Mouse (Mus musculus): Measurements from ENCODE around the gene Xpc. TPM values are rescaled to one million over a fixed set of nuclear protein-coding genes. Genes with fewer than 3 reads are reported as not detected.

Xpc gene
- polyA plus RNA-seq, 1 experiment from 2014 or later = 30.3 TPM

DNA sequence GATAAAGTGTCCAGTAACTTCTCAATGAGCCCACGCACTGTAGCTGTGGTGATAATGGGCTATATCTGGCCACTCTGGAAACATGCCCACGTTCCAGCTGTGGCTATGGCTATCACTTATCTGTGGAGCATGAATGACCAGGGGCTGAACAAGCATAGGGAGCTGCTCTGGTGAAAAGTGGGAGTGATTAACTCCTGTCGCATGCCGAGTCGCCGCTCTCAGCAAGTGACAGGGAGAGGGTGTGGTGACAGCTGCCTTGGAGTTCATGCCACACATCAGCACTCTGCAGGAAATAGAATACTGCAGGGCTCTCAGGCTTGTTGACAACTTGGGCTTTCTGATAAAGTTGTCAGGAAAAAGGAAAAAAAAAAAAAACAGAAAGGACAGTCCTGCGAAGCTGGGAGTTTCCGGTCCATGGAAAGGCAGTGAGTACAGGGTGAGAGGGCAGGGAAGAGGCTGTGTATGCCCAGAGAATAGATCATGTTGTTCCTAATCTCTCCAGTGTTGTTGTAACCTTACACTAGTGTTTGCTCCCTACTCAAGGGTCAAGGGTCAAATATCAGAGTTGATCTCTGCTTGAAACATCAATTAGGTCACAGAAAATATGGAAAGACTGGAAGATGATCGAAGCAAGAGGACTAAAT, 30.7 kb upstream of the Xpc start:
- Histone ChIP-seq H3K4me1 (ENCODE audit: insufficient read depth, low read length) (peaks cover 13% of the 10 kb centered on the region), H3K4me2 (replicated peaks; ENCODE audit: low read depth, low read length) (no peak overlapping the region), H3K36me3 (ENCODE audit: insufficient read depth, low read length) (no peaks in the 10 kb centered on the region), H3K9ac (replicated peaks; ENCODE audit: low read length) (0 out of 2 replicates have a peak overlapping the region, but pooled peaks have one; percentile 9), H3K27me3 (ENCODE audit: insufficient read depth, low read length) (no peaks in the 10 kb centered on the region), H3K9me3 (ENCODE audit: low read length) (no peaks in the 10 kb centered on the region), H3K27ac (ENCODE audit: low read length) (0 out of 2 replicates have a peak overlapping the region, but pooled peaks have one; percentile 12), H3K4me3 (ENCODE audit: low read length) (no peak overlapping the region)
- 18% methylated on average over 9 of the region's 9 CpGs for WGBS
- peak; percentile 36; the same call in 1 of the 2 replicates for ATAC-seq (ENCODE audit: low FRiP score, low TSS enrichment)

DNA sequence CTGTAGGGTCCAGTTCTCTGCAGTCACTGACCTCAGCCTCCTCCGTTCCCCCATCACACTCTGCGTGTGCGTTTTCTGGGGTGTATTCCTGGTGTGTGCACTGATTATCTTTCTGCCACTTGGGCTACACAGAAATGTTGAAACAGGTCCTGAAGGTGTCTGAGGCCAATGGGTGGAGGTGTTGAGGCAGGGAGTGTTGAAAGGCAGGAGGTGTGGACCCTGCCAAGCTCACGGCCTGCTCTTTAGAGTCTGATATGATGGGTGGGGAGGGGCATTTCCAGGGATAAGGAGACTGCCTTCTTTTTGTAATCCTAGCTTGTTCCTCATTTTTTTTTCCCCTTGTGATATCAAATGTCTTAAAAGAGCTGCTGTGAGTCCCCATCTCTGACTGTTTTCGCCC, 27.4 kb upstream of the Xpc start:
- no peak overlapping the region for H3K4me2 ChIP-seq (replicated peaks; ENCODE audit: low read depth, low read length)
- 65% methylated on average over 5 of the region's 5 CpGs for WGBS
- H3K9ac ChIP-seq (replicated peaks; ENCODE audit: low read length) = no peak overlapping the region
- ATAC-seq (ENCODE audit: low FRiP score, low TSS enrichment) = no peak
- H3K36me3 ChIP-seq (ENCODE audit: insufficient read depth, low read length) = no peaks in the 10 kb centered on the region
- H3K9me3 ChIP-seq (ENCODE audit: low read length) = no peaks in the 10 kb centered on the region
- no peaks in the 10 kb centered on the region for H3K27me3 ChIP-seq (ENCODE audit: insufficient read depth, low read length)
- H3K4me1 ChIP-seq (ENCODE audit: insufficient read depth, low read length) = peaks cover 13% of the 10 kb centered on the region
- H3K27ac ChIP-seq (ENCODE audit: low read length) = no peak overlapping the region
- H3K4me3 ChIP-seq (ENCODE audit: low read length) = no peak overlapping the region

DNA sequence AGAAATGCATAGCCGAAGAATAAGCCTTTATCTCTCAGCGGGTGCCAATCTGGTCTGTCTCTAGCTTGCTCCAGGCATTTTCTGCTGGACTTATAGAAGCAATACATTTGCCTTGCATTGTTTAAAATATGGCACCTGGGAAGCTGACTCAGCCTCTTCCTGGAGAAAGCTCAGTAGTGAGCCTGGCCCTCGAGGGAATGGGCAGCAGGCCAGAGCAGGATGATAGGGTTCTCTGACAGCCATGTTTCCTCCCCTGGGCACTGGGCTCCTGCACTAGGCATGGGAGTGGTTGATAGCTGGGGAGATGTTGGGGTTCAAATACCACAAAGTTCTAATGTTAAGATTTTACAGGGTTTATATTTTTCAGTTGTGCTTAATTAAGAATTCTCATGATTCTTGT, 25.6 kb upstream of the Xpc start:
- no peak overlapping the region for H3K27ac ChIP-seq (ENCODE audit: low read length)
- peaks cover 9% of the 10 kb centered on the region for H3K4me1 ChIP-seq (ENCODE audit: insufficient read depth, low read length)

DNA sequence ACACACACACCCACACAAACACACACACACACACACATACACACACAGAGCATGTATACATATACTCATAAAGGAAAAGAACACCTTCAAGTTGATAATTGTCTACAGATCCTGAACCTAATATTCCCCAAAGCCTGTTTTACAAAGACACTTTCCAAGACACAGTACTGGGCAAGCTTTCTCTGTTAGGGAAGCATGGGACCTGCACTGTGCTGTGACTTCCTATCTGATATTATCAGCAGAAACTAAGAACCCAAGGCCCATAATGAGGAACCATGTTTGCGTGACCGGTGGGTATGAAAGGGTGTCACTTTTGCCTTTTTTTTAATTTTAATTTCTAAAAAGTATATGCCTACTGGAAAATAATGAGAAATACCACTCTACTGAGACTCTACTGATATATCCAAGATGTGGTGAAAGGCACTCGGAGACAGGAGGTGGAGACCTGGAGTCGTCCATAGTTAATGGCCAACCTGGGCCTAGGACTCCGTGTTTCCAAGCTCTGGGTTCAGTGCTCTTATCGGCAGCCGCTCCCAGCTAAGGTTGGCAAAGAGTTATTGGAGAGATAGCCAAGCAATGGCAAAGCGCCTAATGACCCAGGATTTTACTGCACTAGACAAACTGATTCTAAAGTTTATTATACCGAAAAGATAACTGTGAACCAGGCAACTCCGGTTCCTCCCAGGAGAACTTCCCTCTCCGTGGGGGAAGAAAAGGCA, 20.5 kb upstream of the Xpc start:
- H3K27ac ChIP-seq (ENCODE audit: low read length) = no peak overlapping the region
- no peaks in the 10 kb centered on the region for H3K36me3 ChIP-seq (ENCODE audit: insufficient read depth, low read length)
- H3K9me3 ChIP-seq (ENCODE audit: low read length) = no peaks in the 10 kb centered on the region
- 80% methylated on average over 11 of the region's 11 CpGs for WGBS
- H3K4me2 ChIP-seq (replicated peaks; ENCODE audit: low read depth, low read length) = no peak overlapping the region
- no peaks in the 10 kb centered on the region for H3K27me3 ChIP-seq (ENCODE audit: insufficient read depth, low read length)
- H3K4me3 ChIP-seq (ENCODE audit: low read length) = no peak overlapping the region
- peaks cover 19% of the 10 kb centered on the region for H3K4me1 ChIP-seq (ENCODE audit: insufficient read depth, low read length)
- H3K9ac ChIP-seq (replicated peaks; ENCODE audit: low read length) = no peak overlapping the region
- ATAC-seq (ENCODE audit: low FRiP score, low TSS enrichment) = no peak

More for the DNA sequence above, 25.6 kb upstream of the Xpc start:
- no peaks in the 10 kb centered on the region for H3K27me3 ChIP-seq (ENCODE audit: insufficient read depth, low read length)
- H3K9me3 ChIP-seq (ENCODE audit: low read length) = no peaks in the 10 kb centered on the region
- WGBS = 62% methylated on average over 3 of the region's 3 CpGs
- H3K36me3 ChIP-seq (ENCODE audit: insufficient read depth, low read length) = no peaks in the 10 kb centered on the region
- H3K9ac ChIP-seq (replicated peaks; ENCODE audit: low read length) = no peak overlapping the region
- H3K4me3 ChIP-seq (ENCODE audit: low read length) = no peak overlapping the region
- no peak overlapping the region for H3K4me2 ChIP-seq (replicated peaks; ENCODE audit: low read depth, low read length)
- no peak for ATAC-seq (ENCODE audit: low FRiP score, low TSS enrichment)

DNA sequence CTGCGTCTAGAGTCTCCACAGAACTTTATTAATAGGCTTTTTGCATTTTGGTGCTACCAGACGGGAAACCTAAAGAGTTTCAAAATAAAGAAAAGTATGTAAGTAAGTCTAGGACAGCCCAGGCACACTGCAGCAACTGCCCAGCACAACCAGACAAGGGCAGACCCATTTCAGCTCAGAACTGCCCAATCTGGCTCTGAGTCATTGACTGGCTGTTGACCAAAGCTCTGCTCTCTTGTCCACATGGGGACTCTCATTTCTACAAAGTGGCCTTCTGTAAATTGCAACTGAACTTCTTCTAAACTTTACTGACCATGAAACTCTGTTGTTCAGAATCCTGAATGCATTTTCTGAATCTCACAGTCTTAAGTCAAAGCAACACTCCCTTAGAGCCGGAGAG, 19.5 kb upstream of the Xpc start:
- H3K9me3 ChIP-seq (ENCODE audit: low read length) = no peaks in the 10 kb centered on the region
- H3K27ac ChIP-seq (ENCODE audit: low read length) = no peak overlapping the region
- ATAC-seq (ENCODE audit: low FRiP score, low TSS enrichment) = no peak
- no peaks in the 10 kb centered on the region for H3K27me3 ChIP-seq (ENCODE audit: insufficient read depth, low read length)
- H3K4me2 ChIP-seq (replicated peaks; ENCODE audit: low read depth, low read length) = no peak overlapping the region
- H3K9ac ChIP-seq (replicated peaks; ENCODE audit: low read length) = no peak overlapping the region
- 86% methylated on average over 3 of the region's 3 CpGs for WGBS
- H3K4me1 ChIP-seq (ENCODE audit: insufficient read depth, low read length) = peaks cover 19% of the 10 kb centered on the region
- H3K4me3 ChIP-seq (ENCODE audit: low read length) = no peak overlapping the region
- H3K36me3 ChIP-seq (ENCODE audit: insufficient read depth, low read length) = no peaks in the 10 kb centered on the region

DNA sequence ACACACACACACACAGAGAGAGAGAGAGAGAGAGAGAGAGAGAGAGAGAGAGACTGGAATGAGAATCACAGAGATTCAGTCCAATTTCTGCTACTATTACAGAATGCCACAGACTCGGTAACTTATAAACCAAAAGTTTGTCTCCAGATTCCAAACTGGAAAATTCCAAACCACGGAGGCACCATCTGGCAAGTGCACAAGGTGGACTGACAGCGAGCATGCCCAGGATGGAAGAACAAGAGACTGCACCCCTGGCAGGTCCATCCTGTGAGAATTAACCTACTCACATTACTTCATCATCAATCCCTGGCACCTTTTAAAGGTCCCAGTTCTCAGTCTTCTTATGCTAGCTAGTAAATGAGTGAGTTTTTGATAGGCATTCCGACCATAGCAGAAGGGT, 18.6 kb upstream of the Xpc start:
- no peak overlapping the region for H3K27ac ChIP-seq (ENCODE audit: low read length)
- 85% methylated on average over 4 of the region's 4 CpGs for WGBS

DNA sequence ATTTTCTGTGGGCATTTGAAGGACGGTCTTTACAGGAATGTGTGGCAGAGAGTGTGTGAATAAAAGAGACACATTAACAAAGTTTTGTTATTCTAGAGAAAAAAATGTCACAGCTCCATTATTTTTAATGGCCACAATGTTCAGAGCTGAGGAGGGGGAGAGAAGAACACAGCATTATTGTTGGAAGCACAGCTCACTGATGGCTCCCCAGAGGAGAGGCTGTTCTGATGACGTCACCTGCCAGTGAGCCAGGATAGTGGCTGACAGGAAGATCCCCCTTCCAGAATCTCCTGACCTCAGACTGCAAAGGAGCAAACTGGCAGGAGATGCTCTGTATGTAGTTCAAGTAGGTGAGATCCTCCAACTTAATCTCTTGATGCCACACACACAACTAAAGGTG, 18.1 kb upstream of the Xpc start:
- no peak overlapping the region for H3K4me3 ChIP-seq (ENCODE audit: low read length)
- peak; percentile 74 for ATAC-seq (ENCODE audit: low FRiP score, low TSS enrichment)
- peaks cover 19% of the 10 kb centered on the region for H3K4me1 ChIP-seq (ENCODE audit: insufficient read depth, low read length)
- no peak overlapping the region for H3K9ac ChIP-seq (replicated peaks; ENCODE audit: low read length)
- H3K4me2 ChIP-seq (replicated peaks; ENCODE audit: low read depth, low read length) = no peak overlapping the region
- no peaks in the 10 kb centered on the region for H3K9me3 ChIP-seq (ENCODE audit: low read length)
- no peaks in the 10 kb centered on the region for H3K27me3 ChIP-seq (ENCODE audit: insufficient read depth, low read length)
- WGBS = 8% methylated on average over 2 of the region's 2 CpGs
- no peak overlapping the region for H3K27ac ChIP-seq (ENCODE audit: low read length)
- no peaks in the 10 kb centered on the region for H3K36me3 ChIP-seq (ENCODE audit: insufficient read depth, low read length)

More for the DNA sequence above, 18.6 kb upstream of the Xpc start:
- Histone ChIP-seq H3K4me1 (ENCODE audit: insufficient read depth, low read length) (peaks cover 19% of the 10 kb centered on the region), H3K4me2 (replicated peaks; ENCODE audit: low read depth, low read length) (no peak overlapping the region), H3K9me3 (ENCODE audit: low read length) (no peaks in the 10 kb centered on the region), H3K36me3 (ENCODE audit: insufficient read depth, low read length) (no peaks in the 10 kb centered on the region), H3K27me3 (ENCODE audit: insufficient read depth, low read length) (no peaks in the 10 kb centered on the region), H3K9ac (replicated peaks; ENCODE audit: low read length) (no peak overlapping the region), H3K4me3 (ENCODE audit: low read length) (no peak overlapping the region)
- ATAC-seq (ENCODE audit: low FRiP score, low TSS enrichment) = no peak

- Histone ChIP-seq H3K36me3 (ENCODE audit: insufficient read depth, low read length) (no peaks in the 10 kb centered on the region), H3K4me2 (replicated peaks; ENCODE audit: low read depth, low read length) (no peak overlapping the region), H3K4me1 (ENCODE audit: insufficient read depth, low read length) (peaks cover 19% of the 10 kb centered on the region), H3K9me3 (ENCODE audit: low read length) (no peaks in the 10 kb centered on the region), H3K27ac (ENCODE audit: low read length) (no peak overlapping the region; the same call in 1 of the 2 replicates), H3K9ac (replicated peaks; ENCODE audit: low read length) (no peak overlapping the region), H3K4me3 (ENCODE audit: low read length) (no peak overlapping the region), H3K27me3 (ENCODE audit: insufficient read depth, low read length) (no peaks in the 10 kb centered on the region)
- WGBS = 14% methylated on average over 5 of the region's 5 CpGs
- ATAC-seq (ENCODE audit: low FRiP score, low TSS enrichment) = peak; percentile 90
These were observed 17.7 kb upstream of the Xpc start for GRCm38 (mm10) chr6:91533359-91533758.

DNA sequence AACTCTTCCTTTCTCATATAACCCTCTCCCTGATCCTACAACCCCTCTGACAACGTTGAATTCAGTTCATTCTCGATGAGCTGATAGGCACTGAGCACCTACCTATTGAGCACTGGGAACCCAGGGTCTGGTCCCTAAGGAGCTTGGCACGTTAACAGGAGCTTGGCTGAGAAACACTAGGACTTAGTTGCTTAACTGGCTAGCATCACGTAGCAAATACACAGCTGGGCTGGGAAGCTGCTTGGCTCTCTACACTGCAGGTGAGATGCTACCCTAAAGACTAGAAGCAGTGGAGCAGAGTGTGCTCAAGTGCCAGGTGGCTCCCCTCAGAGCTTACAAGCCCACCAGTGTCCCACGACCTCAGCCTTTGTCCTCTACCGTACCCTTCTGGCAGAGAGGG, 17.0 kb upstream of the Xpc start:
- H3K9me3 ChIP-seq (ENCODE audit: low read length) = no peaks in the 10 kb centered on the region
- no peak for ATAC-seq (ENCODE audit: low FRiP score, low TSS enrichment)
- H3K27me3 ChIP-seq (ENCODE audit: insufficient read depth, low read length) = no peaks in the 10 kb centered on the region
- no peak overlapping the region for H3K4me2 ChIP-seq (replicated peaks; ENCODE audit: low read depth, low read length)
- 35% methylated on average over 6 of the region's 6 CpGs for WGBS
- H3K36me3 ChIP-seq (ENCODE audit: insufficient read depth, low read length) = no peaks in the 10 kb centered on the region
- no peak overlapping the region for H3K4me3 ChIP-seq (ENCODE audit: low read length)
- no peak overlapping the region; the same call in 1 of the 2 replicates for H3K9ac ChIP-seq (replicated peaks; ENCODE audit: low read length)
- H3K4me1 ChIP-seq (ENCODE audit: insufficient read depth, low read length) = peaks cover 19% of the 10 kb centered on the region
- H3K27ac ChIP-seq (ENCODE audit: low read length) = peak overlapping the region; percentile 75

DNA sequence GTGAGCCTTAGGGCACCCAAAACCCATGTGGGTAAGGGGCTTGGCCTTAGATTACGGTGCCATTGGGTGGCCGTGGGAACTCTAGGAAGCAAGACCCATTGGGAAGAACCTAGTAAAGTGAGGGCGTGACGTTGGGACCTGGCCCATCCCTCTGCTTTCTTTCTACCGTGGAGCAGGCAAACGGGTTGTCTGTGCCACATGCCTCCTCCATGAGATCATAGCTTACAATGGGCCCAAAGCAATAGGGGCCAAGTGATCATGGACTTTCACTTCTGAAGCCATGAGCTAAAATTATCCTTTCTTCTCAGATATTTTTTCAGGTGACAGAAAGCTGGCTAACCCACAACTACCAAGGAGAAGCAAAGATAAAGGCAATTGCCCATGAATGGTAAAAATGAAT, 15.6 kb upstream of the Xpc start:
- H3K27ac ChIP-seq (ENCODE audit: low read length) = no peak overlapping the region
- H3K36me3 ChIP-seq (ENCODE audit: insufficient read depth, low read length) = no peaks in the 10 kb centered on the region
- WGBS = 87% methylated on average over 6 of the region's 6 CpGs
- H3K9ac ChIP-seq (replicated peaks; ENCODE audit: low read length) = no peak overlapping the region
- H3K4me3 ChIP-seq (ENCODE audit: low read length) = no peak overlapping the region
- no peaks in the 10 kb centered on the region for H3K27me3 ChIP-seq (ENCODE audit: insufficient read depth, low read length)
- H3K4me2 ChIP-seq (replicated peaks; ENCODE audit: low read depth, low read length) = no peak overlapping the region
- H3K4me1 ChIP-seq (ENCODE audit: insufficient read depth, low read length) = peaks cover 19% of the 10 kb centered on the region
- no peak for ATAC-seq (ENCODE audit: low FRiP score, low TSS enrichment)
- H3K9me3 ChIP-seq (ENCODE audit: low read length) = no peaks in the 10 kb centered on the region
